Mouse (Mus musculus) forelimb bud, embryonic 11.5 days (tissue): ENCODE measurements at regions not wholly inside any gene's neighbourhood (a gene's known extent, or its start where the extent isn't known, plus 50 kb on each side); places are given as distances from the start of the nearest gene placed in this dataset.
"Not testable (repeated sequence)": the region's sequence is repeated elsewhere in the genome, so short reads cannot be mapped to it uniquely, and the experiment has no call there.

Source experiments
- DNase-seq: peaks from one replicate; pipeline ENCODE4 v3.0.0-alpha.2; 2012; ENCODE audit warnings: low read depth, low spot score

GRCm38 (mm10) chr6:37618990-37619389 lies 89.0 kb downstream of the Akr1d1 start:
- DNase-seq = no peak

DNA sequence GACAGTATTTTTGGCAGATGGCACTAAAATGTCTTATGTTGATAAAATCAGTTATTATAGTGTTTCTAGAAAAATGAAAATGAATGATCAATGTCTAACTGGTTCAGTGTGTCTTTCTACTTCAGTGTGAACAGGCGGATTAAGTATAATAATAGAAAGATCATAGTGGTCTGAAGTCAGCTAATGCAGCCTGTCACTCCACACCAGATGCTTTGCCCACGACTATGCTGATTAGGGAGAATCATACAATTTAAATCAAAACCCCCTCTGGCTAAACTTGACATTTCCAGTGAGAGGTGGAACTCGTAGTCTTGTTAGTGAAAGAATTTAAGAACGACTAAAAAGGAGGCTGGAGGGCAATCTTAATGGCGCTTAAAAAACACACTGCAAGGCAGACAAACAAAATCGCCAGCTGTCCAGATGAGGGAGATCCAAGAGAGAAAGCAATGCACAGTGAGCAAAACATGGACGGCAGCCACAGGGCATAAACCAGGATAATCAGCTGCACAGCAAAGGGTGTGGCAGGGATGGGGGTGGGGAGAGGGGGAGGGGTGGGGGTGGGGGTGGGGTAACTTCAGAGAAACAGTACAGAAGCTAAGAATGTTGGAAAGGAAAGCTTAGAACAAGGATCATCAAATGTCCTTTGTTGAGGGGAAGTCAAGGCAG lies 91.5 kb downstream of the Akr1d1 start:
- no peak for DNase-seq

DNA sequence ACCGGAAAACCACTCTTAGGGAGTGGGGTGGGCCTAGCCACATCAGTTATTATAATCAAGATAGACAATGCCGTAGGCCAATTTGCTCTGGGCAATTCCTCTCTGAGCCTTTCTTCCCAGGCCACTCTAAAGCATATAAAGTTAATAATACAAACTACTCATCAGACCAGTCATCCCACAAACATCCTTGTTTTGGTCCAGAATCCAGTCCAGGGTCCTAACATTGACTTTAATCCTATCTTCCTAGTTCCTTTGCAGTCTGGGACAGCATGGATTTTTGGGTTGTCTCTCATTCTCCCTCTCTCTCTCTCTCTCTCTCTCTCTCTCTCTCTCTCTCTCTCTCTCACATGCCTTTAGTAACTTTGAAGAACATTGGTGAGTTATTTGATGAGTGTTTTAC lies 92.3 kb downstream of the Akr1d1 start:
- no peak for DNase-seq

DNA sequence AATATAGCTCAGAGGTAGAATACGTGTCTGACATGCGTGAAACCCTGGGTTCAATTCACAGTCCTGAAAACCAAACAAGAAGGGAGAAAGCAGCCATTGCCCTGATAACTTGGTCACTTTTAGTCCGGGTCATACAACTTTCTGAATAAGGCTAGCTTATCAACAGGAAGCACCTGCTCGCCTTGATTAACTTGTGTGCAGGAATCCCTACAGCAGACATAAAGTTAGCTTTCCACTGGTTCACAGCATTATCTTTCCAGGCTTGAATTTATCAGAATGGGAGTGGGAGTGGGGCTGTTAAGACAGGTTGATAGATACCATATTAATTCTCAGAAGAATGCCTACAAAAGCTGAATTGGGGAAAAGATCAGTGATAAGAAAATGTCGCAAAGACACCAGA lies 97.2 kb downstream of the Akr1d1 start:
- no peak for DNase-seq

- no peak for DNase-seq
These were observed 104.0 kb downstream of the Akr1d1 start for GRCm38 (mm10) chr6:37633948-37634347.

DNA sequence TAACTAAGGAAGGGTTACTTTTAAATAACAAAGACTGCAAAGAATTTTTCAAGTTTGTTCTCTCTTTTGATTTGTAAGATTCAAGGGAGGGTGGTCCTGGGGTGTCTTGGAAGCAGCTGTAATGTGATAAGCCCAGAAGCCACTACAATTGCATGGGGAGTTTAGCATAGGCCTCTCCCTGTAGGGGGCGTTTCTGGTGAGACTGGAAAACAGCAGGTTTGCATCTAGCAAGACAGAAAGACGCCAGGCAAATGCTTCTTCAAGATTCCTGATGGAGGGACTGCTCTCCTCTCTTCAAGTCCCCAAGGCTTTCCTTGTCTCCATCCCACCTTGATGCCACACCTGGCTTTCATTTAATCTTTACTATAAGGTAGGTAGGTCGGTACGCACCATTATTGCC lies 112.1 kb downstream of the Akr1d1 start:
- no peak for DNase-seq

DNA sequence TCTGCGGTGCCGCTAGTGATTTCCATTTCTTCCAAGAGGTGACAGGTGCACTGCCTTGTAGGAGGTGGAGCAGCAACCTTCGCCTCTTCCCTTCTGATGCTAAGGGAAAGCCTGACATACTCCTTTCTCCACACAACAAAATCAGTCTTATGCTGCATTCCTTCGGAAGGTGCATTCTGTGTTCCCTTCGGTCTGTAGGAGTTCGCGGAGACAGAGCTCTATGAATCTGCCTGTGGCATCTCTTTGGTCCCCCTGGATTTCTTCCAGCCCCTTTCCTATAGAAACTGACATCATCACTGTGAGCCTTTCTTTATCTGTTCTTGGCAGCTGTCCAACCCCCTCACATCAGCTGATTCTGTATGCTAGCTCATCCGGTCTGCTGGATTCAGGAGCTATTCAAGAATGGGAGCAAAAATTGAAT lies 112.7 kb downstream of the Akr1d1 start:
- DNase-seq = no peak

GRCm38 (mm10) chr6:37643176-37643575 lies 113.2 kb downstream of the Akr1d1 start:
- no peak for DNase-seq

DNA sequence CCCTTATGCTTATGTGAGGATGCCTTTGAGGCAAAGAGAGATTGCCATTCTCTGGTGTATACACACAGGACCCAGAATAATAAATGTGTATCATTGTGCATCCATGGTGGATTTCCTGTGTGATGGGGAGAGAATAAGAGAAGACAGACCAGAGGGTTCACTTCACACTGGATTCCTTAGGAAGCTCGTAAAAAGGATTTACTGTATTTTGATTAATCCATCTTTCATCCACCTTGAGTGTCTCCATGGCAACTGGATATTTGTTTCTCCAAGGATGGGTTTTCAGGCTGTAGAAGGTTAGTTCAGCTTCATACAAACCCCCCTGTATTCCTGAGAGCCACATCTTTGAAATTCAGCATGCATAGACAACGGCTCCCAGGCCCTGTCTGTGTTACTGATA lies 113.7 kb downstream of the Akr1d1 start:
- DNase-seq = no peak

- DNase-seq = peak; percentile 76
These were observed 115.6 kb downstream of the Akr1d1 start for GRCm38 (mm10) chr6:37645551-37645950.

- DNase-seq = not testable (repeated sequence)
These were observed 127.3 kb downstream of the Akr1d1 start for GRCm38 (mm10) chr6:37657300-37657699.

DNA sequence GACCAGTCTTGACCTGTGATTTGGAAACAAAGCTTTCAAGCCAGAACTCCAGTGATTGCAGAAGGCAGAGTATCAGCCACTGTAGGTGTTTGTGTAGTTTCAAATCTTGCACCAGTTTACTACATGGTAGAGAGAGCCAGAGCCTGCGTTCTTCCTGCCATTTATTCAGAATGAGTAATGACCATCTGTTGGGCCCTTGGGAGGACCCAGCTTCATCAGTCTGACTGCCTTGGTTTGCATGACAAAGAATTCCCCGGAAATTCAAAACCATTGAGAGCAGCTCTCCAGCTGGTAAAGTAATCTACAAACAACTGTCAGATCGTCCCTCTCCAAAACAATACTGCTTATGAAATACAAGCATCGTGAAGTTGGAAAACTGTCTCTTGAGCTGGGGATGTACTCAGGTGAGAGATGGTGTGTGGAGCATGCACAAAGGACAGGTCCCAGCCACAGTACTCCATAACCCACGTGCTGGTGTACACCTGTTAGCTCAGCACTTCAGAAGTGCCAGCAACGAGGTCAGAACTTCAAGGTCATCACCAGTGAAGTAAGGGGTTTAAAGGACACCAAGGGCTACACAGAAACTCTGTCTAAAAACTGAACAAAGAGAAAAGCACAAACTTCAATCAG lies 128.2 kb downstream of the Akr1d1 start:
- DNase-seq = no peak

DNA sequence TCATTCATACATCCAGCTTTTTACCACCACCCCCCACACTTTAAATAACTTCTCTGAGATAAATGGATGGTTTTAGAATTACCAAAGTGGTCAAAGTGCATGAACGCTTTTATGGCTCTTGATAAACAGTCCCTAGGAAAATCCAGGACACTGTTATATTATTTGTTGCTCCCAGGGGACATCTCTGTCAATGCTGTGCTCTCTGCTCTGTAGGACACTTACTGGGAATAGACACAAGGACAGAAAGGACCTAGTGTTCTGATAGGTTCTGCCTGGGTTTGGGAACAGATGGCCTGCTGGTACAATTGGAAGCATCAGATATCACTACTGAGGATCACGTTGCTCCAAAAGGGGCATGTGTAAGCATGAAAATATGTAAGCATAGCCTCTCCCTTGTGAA lies 132.8 kb downstream of the Akr1d1 start:
- no peak for DNase-seq

DNA sequence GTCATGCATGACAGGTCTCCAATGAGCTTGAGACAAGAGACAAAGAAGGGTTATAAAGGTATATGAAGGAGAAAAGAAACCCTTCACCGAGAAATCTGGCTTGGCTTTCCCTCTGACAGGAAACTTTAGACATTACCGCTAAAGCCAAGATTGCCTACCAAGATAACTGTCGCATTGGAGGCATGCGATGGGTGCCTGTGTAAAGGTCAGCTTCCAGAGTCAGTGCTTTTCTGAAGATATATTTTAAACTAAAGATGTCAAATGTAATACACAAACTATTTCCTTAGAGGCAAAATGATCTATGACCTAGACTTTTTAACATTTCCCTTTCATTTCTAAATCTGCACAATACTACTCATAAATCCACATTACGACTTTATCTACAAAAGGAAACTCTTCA lies 135.6 kb downstream of the Akr1d1 start:
- no peak for DNase-seq

- no peak for DNase-seq
These were observed 139.4 kb downstream of the Akr1d1 start for GRCm38 (mm10) chr6:37669407-37669806.

DNA sequence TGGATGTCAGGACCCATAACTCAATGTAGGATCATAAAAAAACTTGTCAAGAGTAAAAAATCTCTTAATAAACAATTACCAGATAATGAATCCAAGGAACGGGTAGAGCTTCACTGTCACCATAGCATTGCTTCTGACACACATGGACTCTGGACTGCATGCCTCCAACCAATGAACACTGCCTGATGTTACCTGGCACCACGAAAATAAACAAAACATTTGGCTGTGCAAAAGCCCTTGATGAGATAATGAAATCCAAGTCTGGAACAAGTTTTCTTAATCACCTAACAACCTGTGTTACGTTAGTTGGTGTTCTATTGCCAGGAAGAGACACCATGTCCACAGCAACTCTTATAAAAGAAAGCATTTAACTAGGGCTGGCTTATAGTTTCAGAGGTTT lies 140.7 kb downstream of the Akr1d1 start:
- DNase-seq = no peak

DNA sequence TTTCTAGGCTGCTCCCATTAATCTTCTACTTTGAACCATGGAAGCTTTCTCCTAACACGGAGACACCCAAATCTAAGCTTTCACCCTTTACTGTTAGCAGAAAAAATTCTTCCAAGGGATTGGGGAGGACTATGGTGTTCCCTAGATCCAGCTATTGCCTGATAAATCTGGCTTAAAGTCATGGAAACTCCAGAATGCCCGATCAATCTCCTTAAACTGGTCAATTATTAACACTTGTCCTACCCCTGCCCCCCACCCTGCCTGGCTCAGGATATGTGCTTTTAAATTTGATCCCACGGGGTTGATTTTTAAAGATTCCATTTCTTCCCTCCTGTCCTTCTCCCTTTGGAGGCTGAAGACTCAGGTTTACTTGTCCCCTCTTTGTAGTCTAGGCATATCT lies 149.9 kb downstream of the Akr1d1 start:
- no peak for DNase-seq

GRCm38 (mm10) chr6:37681331-37681730 lies 151.4 kb downstream of the Akr1d1 start:
- not testable (repeated sequence) for DNase-seq

DNA sequence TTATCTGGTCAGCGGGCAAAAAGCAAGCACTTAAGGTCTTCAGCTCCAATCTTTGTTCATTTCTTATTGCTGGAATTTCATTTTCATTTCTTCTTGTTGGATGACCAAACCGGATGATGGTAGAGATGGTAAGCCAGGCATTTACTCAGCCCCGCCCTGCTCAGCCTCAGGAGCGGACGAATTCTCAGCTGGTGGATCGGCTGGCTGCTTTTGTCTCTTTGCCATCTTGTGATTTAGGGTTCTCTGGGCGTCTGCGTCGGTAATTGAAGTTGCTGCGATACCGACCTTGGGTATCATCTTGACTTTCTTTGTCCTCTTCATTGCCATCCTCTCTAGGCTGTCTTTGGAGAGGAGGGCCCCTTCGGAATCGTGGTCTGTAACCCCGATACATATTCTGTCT lies 156.1 kb downstream of the Akr1d1 start:
- DNase-seq = no peak

- no peak for DNase-seq
These were observed 159.1 kb downstream of the Akr1d1 start for GRCm38 (mm10) chr6:37688866-37689617.

GRCm38 (mm10) chr6:37689696-37690095 lies 159.7 kb downstream of the Akr1d1 start:
- no peak for DNase-seq

DNA sequence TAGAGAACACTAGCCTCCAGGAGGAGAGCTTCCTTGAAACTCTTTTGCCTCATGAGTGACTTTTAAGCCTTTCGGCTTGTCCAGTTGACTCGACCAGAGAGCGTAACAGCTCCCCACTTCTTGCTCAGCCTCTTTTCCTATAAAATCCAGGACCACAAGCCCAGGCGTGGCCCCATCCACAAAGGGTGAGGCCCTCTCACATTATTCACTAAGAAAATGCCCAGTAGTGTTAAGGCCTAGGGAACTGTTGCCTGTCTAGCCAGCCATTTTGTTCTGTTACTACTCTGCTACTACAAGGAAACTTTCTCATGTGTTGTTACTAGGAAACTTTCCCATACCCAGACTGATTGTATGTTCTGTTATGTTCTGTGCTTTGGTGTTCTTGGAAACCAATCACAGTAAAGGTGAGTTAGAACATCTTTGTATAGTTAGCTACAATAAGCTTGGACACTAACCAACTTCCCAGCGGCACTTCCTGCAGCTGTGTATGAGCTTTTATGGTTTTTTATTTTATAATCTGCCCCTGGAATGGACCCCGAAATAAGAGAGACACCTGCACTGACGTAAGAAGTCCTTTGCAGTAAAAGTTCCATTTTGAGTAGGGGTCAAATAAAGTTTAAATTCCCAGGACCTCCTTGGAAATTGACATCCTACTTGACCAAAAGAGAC lies 162.1 kb downstream of the Akr1d1 start:
- no peak for DNase-seq
